Comparison of ENCODE assay signal across 20 mouse cellular contexts in genomic region chr13:11738211-11738610, GRCm38 (mm10).
A peak's percentile ranks its signal among the peaks of the same experiment; 100 is the strongest.
DNase-seq lines count a peak whose midpoint lies in the region; ATAC-seq lines count a peak whose summit lies in the region.
"Had no signal": no experiment of that assay in that cellular context is flagged by ENCODE, and none has a peak within 500 bp of the region (broad histone marks: within the 10 kb centered on the region; RNA-seq: fewer than 3 reads in every experiment).

No protein-coding gene starts in this region.

- WGBS in heart, embryonic 12.5 days = 72% methylated on average over 12 of the region's 12 CpGs
- 92% methylated on average over 12 of the region's 12 CpGs for WGBS in midbrain, embryonic 15.5 days

- H3K4me3 ChIP-seq in heart, embryonic 12.5 days = no peak overlapping the region
- H3K4me3 ChIP-seq in midbrain, embryonic 15.5 days = no peak overlapping the region
- H3K4me3 ChIP-seq: embryonic facial prominence, embryonic 12.5 days; hindbrain, embryonic 15.5 days; left cerebral cortex, adult 2 months; liver, embryonic 15.5 days had no signal

- H3K27me3 ChIP-seq in heart, embryonic 12.5 days (replicated peaks) = no peaks in the 10 kb centered on the region
- no peaks in the 10 kb centered on the region for H3K27me3 ChIP-seq in midbrain, embryonic 15.5 days (replicated peaks)
- H3K27me3 ChIP-seq: embryonic facial prominence, embryonic 12.5 days; hindbrain, embryonic 15.5 days; liver, embryonic 15.5 days had no signal

- intact Hi-C loops in heart, postnatal 36 days (cut with DNase I) = no loop called here

- no peak overlapping the region for H3K9ac ChIP-seq in heart, embryonic 12.5 days
- H3K9ac ChIP-seq in midbrain, embryonic 15.5 days = no peak overlapping the region
- H3K9ac ChIP-seq: embryonic facial prominence, embryonic 12.5 days; hindbrain, embryonic 15.5 days; liver, embryonic 15.5 days had no signal

- no peak overlapping the region for H3K4me2 ChIP-seq in heart, embryonic 12.5 days
- H3K4me2 ChIP-seq in midbrain, embryonic 15.5 days = no peak overlapping the region
- H3K4me2 ChIP-seq: embryonic facial prominence, embryonic 12.5 days; hindbrain, embryonic 15.5 days; liver, embryonic 15.5 days; midbrain, embryonic 11.5 days had no signal

- H3K27ac ChIP-seq in heart, embryonic 12.5 days (ENCODE audit: poor library complexity, severe bottlenecking) = no peak overlapping the region
- H3K27ac ChIP-seq in midbrain, embryonic 15.5 days = no peak overlapping the region
- H3K27ac ChIP-seq: embryonic facial prominence, embryonic 12.5 days; hindbrain, embryonic 15.5 days; left cerebral cortex, adult 2 months; liver, embryonic 15.5 days; macrophage had no signal

- H3K9me3 ChIP-seq in heart, embryonic 12.5 days (replicated peaks) = no peaks in the 10 kb centered on the region
- H3K9me3 ChIP-seq in midbrain, embryonic 15.5 days = no peaks in the 10 kb centered on the region
- H3K9me3 ChIP-seq: embryonic facial prominence, embryonic 12.5 days; hindbrain, embryonic 15.5 days; liver, embryonic 15.5 days had no signal

- DNase-seq in heart, adult 8-10 months (ENCODE audit: low spot score) = peak; percentile 28
- peak; percentile 7 for DNase-seq in retina, postnatal 1 day
- no peak for DNase-seq in retina, embryonic 14.5 days (ENCODE audit: low spot score)
- peak; percentile 53 for DNase-seq in brain, adult 2 months (ENCODE audit: low read depth, low spot score)
- DNase-seq in heart, postnatal 36 days = peak; percentile 17 to 22
- no peak for DNase-seq in cerebellum, postnatal 36 days
- DNase-seq: adrenal gland, postnatal 25 days; cerebellum, adult 11-12 months; cerebellum, postnatal 10 days; kidney, adult 8-10 months; kidney, postnatal 10 days had no signal

- peaks cover 69% of the 10 kb centered on the region for H3K36me3 ChIP-seq in heart, embryonic 12.5 days
- no peaks in the 10 kb centered on the region for H3K36me3 ChIP-seq in midbrain, embryonic 15.5 days (replicated peaks)
- H3K36me3 ChIP-seq: embryonic facial prominence, embryonic 12.5 days; liver, embryonic 15.5 days had no signal

- ATAC-seq in heart, embryonic 12.5 days (ENCODE audit: insufficient number of reproducible peaks, low FRiP score) = no peak
- ATAC-seq in midbrain, embryonic 15.5 days (replicated peaks) = no peak
- ATAC-seq: lung, postnatal 0 days had no signal

- H3K4me1 ChIP-seq in heart, embryonic 12.5 days (replicated peaks) = no peaks in the 10 kb centered on the region
- no peaks in the 10 kb centered on the region for H3K4me1 ChIP-seq in midbrain, embryonic 15.5 days
- H3K4me1 ChIP-seq: embryonic facial prominence, embryonic 12.5 days; hindbrain, embryonic 15.5 days; liver, embryonic 15.5 days had no signal

Comparison
In these comparisons a context has a peak if more than half of its experiments do, and no peak if none do; other contexts are left out.
1. DNase-seq: peak in heart, adult 8-10 months (single experiment), retina, postnatal 1 day (single experiment), brain, adult 2 months (single experiment) and heart, postnatal 36 days (2 of 2); none in retina, embryonic 14.5 days (single experiment) and cerebellum, postnatal 36 days (0 of 2).